18 mouse cellular contexts compared by ENCODE assay signal in the genomic region with DNA sequence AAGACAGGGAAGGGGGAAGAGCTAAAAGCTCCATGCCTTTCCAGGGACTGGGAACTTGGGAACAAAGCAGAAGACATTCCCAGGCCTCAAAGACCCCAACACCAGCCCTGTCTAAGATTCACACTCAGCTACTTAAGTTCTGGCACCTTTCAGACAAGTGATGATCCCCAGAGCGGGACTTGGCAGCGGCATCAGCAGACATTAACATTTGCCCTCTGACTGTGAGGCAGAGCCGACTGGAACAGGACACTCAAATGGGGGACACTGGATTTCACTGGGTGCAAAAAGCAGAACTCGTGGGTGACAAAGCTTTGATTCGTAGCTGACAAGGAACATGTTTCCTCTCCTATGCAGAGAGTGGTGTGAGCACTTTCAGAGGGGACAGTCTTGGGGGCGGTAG. TPM values are rescaled to one million over a fixed set of nuclear protein-coding genes. Genes with fewer than 3 reads are reported as not detected.
DNase-seq lines count a peak whose midpoint lies in the region; ATAC-seq lines count a peak whose summit lies in the region.
"Had no signal": no experiment of that assay in that cellular context is flagged by ENCODE, and none has a peak within 500 bp of the region (broad histone marks: within the 10 kb centered on the region; RNA-seq: fewer than 3 reads in every experiment).

No protein-coding gene starts in this region.

- peaks cover 6% of the 10 kb centered on the region; the same call in 1 of the 2 replicates for H3K9me3 ChIP-seq in lung, embryonic 16.5 days (ENCODE audit: control insufficient read depth, low read length)
- H3K9me3 ChIP-seq in embryonic facial prominence, embryonic 13.5 days, result peaks cover 7% of the 10 kb centered on the region; the same call in 1 of the 2 replicates
- peaks cover 6% of the 10 kb centered on the region for H3K9me3 ChIP-seq in kidney, embryonic 16.5 days (ENCODE audit: low read length)
- peaks cover 8% of the 10 kb centered on the region for H3K9me3 ChIP-seq in limb, embryonic 12.5 days
- H3K9me3 ChIP-seq: liver, embryonic 12.5 days had no signal

- 0 out of 2 replicates have a peak, but pooled peaks cover 3% of the 10 kb centered on the region for H3K4me1 ChIP-seq in lung, embryonic 16.5 days (replicated peaks; ENCODE audit: control insufficient read depth, insufficient read depth, low read length)
- peaks cover 27% of the 10 kb centered on the region for H3K4me1 ChIP-seq in embryonic facial prominence, embryonic 13.5 days
- 0 out of 2 replicates have a peak, but pooled peaks cover 5% of the 10 kb centered on the region for H3K4me1 ChIP-seq in kidney, embryonic 16.5 days (ENCODE audit: insufficient read depth, low read length)
- peaks cover 29% of the 10 kb centered on the region for H3K4me1 ChIP-seq in limb, embryonic 12.5 days (replicated peaks)
- H3K4me1 ChIP-seq: liver, embryonic 12.5 days had no signal

- no peaks in the 10 kb centered on the region for H3K27me3 ChIP-seq in lung, embryonic 16.5 days (ENCODE audit: control insufficient read depth, insufficient read depth, low read depth, low read length)
- no peaks in the 10 kb centered on the region for H3K27me3 ChIP-seq in embryonic facial prominence, embryonic 13.5 days
- H3K27me3 ChIP-seq in kidney, embryonic 16.5 days (ENCODE audit: insufficient read depth, low read length), result no peaks in the 10 kb centered on the region
- no peaks in the 10 kb centered on the region for H3K27me3 ChIP-seq in limb, embryonic 12.5 days
- H3K27me3 ChIP-seq: heart, embryonic 12.5 days; liver, embryonic 12.5 days had no signal

- H3K27ac ChIP-seq in lung, embryonic 16.5 days (ENCODE audit: low read length), result no peak overlapping the region
- H3K27ac ChIP-seq in embryonic facial prominence, embryonic 13.5 days, result peak overlapping the region; percentile 83
- H3K27ac ChIP-seq in kidney, embryonic 16.5 days (ENCODE audit: low read length), result no peak overlapping the region; the same call in 1 of the 2 replicates
- peak overlapping the region; percentile 65 for H3K27ac ChIP-seq in limb, embryonic 12.5 days
- H3K27ac ChIP-seq: hindbrain, embryonic 14.5 days; liver, embryonic 12.5 days had no signal

- H3K9ac ChIP-seq in lung, embryonic 16.5 days (ENCODE audit: low read length), result no peak overlapping the region
- H3K9ac ChIP-seq in embryonic facial prominence, embryonic 13.5 days, result 0 out of 2 replicates have a peak overlapping the region, but pooled peaks have one; percentile 40
- H3K9ac ChIP-seq in kidney, embryonic 16.5 days (replicated peaks; ENCODE audit: low read length), result no peak overlapping the region
- H3K9ac ChIP-seq in limb, embryonic 12.5 days (replicated peaks), result no peak overlapping the region
- H3K9ac ChIP-seq: heart, embryonic 12.5 days; hindbrain, embryonic 14.5 days; liver, embryonic 12.5 days had no signal

- WGBS in lung, embryonic 16.5 days, result 46% methylated on average over 6 of the region's 6 CpGs
- WGBS in embryonic facial prominence, embryonic 13.5 days, result 83% methylated on average over 6 of the region's 6 CpGs
- WGBS in kidney, embryonic 16.5 days, result 48% methylated on average over 6 of the region's 6 CpGs
- WGBS in limb, embryonic 12.5 days, result 51% methylated on average over 6 of the region's 6 CpGs

- H3K36me3 ChIP-seq in lung, embryonic 16.5 days (ENCODE audit: control insufficient read depth, insufficient read depth, low read length), result peaks cover 12% of the 10 kb centered on the region
- peaks cover 17% of the 10 kb centered on the region for H3K36me3 ChIP-seq in embryonic facial prominence, embryonic 13.5 days
- peaks cover 15% of the 10 kb centered on the region for H3K36me3 ChIP-seq in kidney, embryonic 16.5 days (ENCODE audit: insufficient read depth, low read length)
- peaks cover 16% of the 10 kb centered on the region for H3K36me3 ChIP-seq in limb, embryonic 12.5 days

- H3K4me2 ChIP-seq in lung, embryonic 16.5 days (ENCODE audit: low read depth, low read length), result no peak overlapping the region
- no peak overlapping the region for H3K4me2 ChIP-seq in embryonic facial prominence, embryonic 13.5 days
- no peak overlapping the region for H3K4me2 ChIP-seq in kidney, embryonic 16.5 days (replicated peaks; ENCODE audit: low read depth, low read length)
- H3K4me2 ChIP-seq in limb, embryonic 12.5 days, result no peak overlapping the region
- H3K4me2 ChIP-seq: heart, embryonic 12.5 days; hindbrain, embryonic 14.5 days; liver, embryonic 12.5 days had no signal

- peak; percentile 49; the same call in 1 of the 2 replicates for ATAC-seq in lung, embryonic 16.5 days (ENCODE audit: low read depth)
- no peak for ATAC-seq in embryonic facial prominence, embryonic 13.5 days (ENCODE audit: insufficient number of reproducible peaks, insufficient read depth, low FRiP score, low TSS enrichment, low read depth)
- ATAC-seq in kidney, embryonic 16.5 days (ENCODE audit: low FRiP score, low TSS enrichment), result peak; percentile 41; the same call in 1 of the 2 replicates
- no peak for ATAC-seq in limb, embryonic 12.5 days (ENCODE audit: insufficient number of reproducible peaks, insufficient read depth, low FRiP score, low TSS enrichment, low read depth)
- ATAC-seq: forebrain, embryonic 16.5 days; liver, embryonic 12.5 days had no signal

- no peak for DNase-seq in lung, adult 18-20 months
- DNase-seq in urinary bladder, adult 18-20 months (ENCODE audit: low spot score in 2 of 2), result no peak
- DNase-seq in right cerebral cortex, adult 2 months (ENCODE audit: low spot score in 2 of 2), result no peak
- no peak for DNase-seq in spleen, postnatal 10 days (ENCODE audit: low spot score in 2 of 2)
- DNase-seq: cerebellum, adult 2 months; heart, postnatal 14 days; retina, postnatal 1 day; thymus, postnatal 36 days had no signal

- H3K4me3 ChIP-seq in lung, embryonic 16.5 days (ENCODE audit: low read length), result no peak overlapping the region
- no peak overlapping the region for H3K4me3 ChIP-seq in embryonic facial prominence, embryonic 13.5 days
- H3K4me3 ChIP-seq in kidney, embryonic 16.5 days (ENCODE audit: low read length), result no peak overlapping the region
- H3K4me3 ChIP-seq in limb, embryonic 12.5 days (replicated peaks), result no peak overlapping the region
- H3K4me3 ChIP-seq: heart, embryonic 12.5 days; liver, embryonic 12.5 days had no signal

RNA-seq across cellular contexts. Expression of gene Ttc23l, which starts 57.5 kb away (rescaled TPM):
- not detected in 2 replicates for polyA plus RNA-seq in lung, embryonic 16.5 days (2015; fragmentation: Nextera tagmentation; extraction: Ambion mirVana)
- polyA plus RNA-seq in embryonic facial prominence, embryonic 13.5 days (2015; fragmentation: Nextera tagmentation; extraction: Ambion mirVana), result not detected in 2 replicates
- not detected in 2 replicates for polyA plus RNA-seq in kidney, embryonic 16.5 days (2015; fragmentation: Nextera tagmentation; extraction: Ambion mirVana)
- polyA plus RNA-seq in limb, embryonic 12.5 days (2016; fragmentation: Nextera tagmentation; extraction: Ambion mirVana), result not detected in 2 replicates
- polyA plus RNA-seq: cerebellum, adult 2 months; embryonic facial prominence, embryonic 11.5 days; forebrain, embryonic 16.5 days; heart, embryonic 12.5 days; hindbrain, embryonic 14.5 days; intestine, embryonic 14.5 days; liver, embryonic 12.5 days had no signal

Comparison
In these comparisons a context has a peak if more than half of its experiments do, and no peak if none do; other contexts are left out.
1. ATAC-seq: peak in lung, embryonic 16.5 days (single experiment) and kidney, embryonic 16.5 days (single experiment); none in embryonic facial prominence, embryonic 13.5 days (single experiment) and limb, embryonic 12.5 days (single experiment).
2. H3K27ac ChIP-seq: peak in embryonic facial prominence, embryonic 13.5 days (single experiment) and limb, embryonic 12.5 days (single experiment); none in lung, embryonic 16.5 days (single experiment) and kidney, embryonic 16.5 days (single experiment).